In genomic region chr12:99699379-99700023, GRCm38 (mm10) we compare ENCODE assay signal across 20 mouse cellular contexts.
DNase-seq lines count a peak whose midpoint lies in the region; ATAC-seq and TF ChIP-seq lines count a peak whose summit lies in the region.
"Had no signal": no experiment of that assay in that cellular context is flagged by ENCODE, and none has a peak within 500 bp of the region (broad histone marks: within the 10 kb centered on the region; RNA-seq: fewer than 3 reads in every experiment).

No protein-coding gene starts in this region.

- no peak overlapping the region for H3K4me2 ChIP-seq in hindbrain, embryonic 14.5 days (replicated peaks)
- H3K4me2 ChIP-seq in hindbrain, embryonic 12.5 days (replicated peaks) = no peak overlapping the region
- no peak overlapping the region; the same call in 1 of the 2 replicates for H3K4me2 ChIP-seq in embryonic facial prominence, embryonic 12.5 days (replicated peaks)
- no peak overlapping the region for H3K4me2 ChIP-seq in limb, embryonic 14.5 days (replicated peaks; ENCODE audit: low read depth, low read length, severe bottlenecking)
- no peak overlapping the region for H3K4me2 ChIP-seq in liver, embryonic 12.5 days
- H3K4me2 ChIP-seq: forebrain, embryonic 15.5 days; heart, embryonic 13.5 days had no signal

- H3K9ac ChIP-seq in hindbrain, embryonic 14.5 days = no peak overlapping the region
- no peak overlapping the region for H3K9ac ChIP-seq in hindbrain, embryonic 12.5 days
- no peak overlapping the region for H3K9ac ChIP-seq in embryonic facial prominence, embryonic 12.5 days
- no peak overlapping the region for H3K9ac ChIP-seq in limb, embryonic 14.5 days (ENCODE audit: low read depth, low read length, severe bottlenecking)
- no peak overlapping the region for H3K9ac ChIP-seq in liver, embryonic 12.5 days
- H3K9ac ChIP-seq: forebrain, embryonic 15.5 days; heart, embryonic 13.5 days had no signal

- H3K27ac ChIP-seq in hindbrain, embryonic 14.5 days = 0 out of 2 replicates have a peak overlapping the region, but pooled peaks have one; percentile 20
- no peak overlapping the region for H3K27ac ChIP-seq in hindbrain, embryonic 12.5 days
- 0 out of 2 replicates have a peak overlapping the region, but pooled peaks have one; percentile 57 for H3K27ac ChIP-seq in embryonic facial prominence, embryonic 12.5 days
- H3K27ac ChIP-seq in limb, embryonic 10.5 days = peak overlapping the region; percentile 47; the same call in 1 of the 2 replicates
- 0 out of 2 replicates have a peak overlapping the region, but pooled peaks have one; percentile 46 for H3K27ac ChIP-seq in limb, embryonic 14.5 days (replicated peaks; ENCODE audit: low read depth, low read length)
- H3K27ac ChIP-seq in liver, embryonic 12.5 days = no peak overlapping the region
- H3K27ac ChIP-seq: forebrain, embryonic 15.5 days; heart, embryonic 13.5 days had no signal

- no peaks in the 10 kb centered on the region for H3K36me3 ChIP-seq in hindbrain, embryonic 14.5 days (replicated peaks; ENCODE audit: control insufficient read depth, insufficient read depth)
- no peaks in the 10 kb centered on the region for H3K36me3 ChIP-seq in hindbrain, embryonic 12.5 days
- no peaks in the 10 kb centered on the region for H3K36me3 ChIP-seq in embryonic facial prominence, embryonic 12.5 days
- H3K36me3 ChIP-seq in limb, embryonic 10.5 days = no peaks in the 10 kb centered on the region
- no peaks in the 10 kb centered on the region for H3K36me3 ChIP-seq in limb, embryonic 14.5 days (ENCODE audit: control insufficient read depth, insufficient read depth, low read length)
- no peaks in the 10 kb centered on the region for H3K36me3 ChIP-seq in liver, embryonic 12.5 days
- H3K36me3 ChIP-seq: forebrain, embryonic 15.5 days; heart, embryonic 13.5 days had no signal

- WGBS in hindbrain, embryonic 14.5 days = 74% methylated on average over 5 of the region's 5 CpGs
- 80% methylated on average over 5 of the region's 5 CpGs for WGBS in hindbrain, embryonic 12.5 days
- WGBS in embryonic facial prominence, embryonic 12.5 days = 38% methylated on average over 5 of the region's 5 CpGs
- 41% methylated on average over 5 of the region's 5 CpGs for WGBS in limb, embryonic 10.5 days
- 21% methylated on average over 5 of the region's 5 CpGs for WGBS in limb, embryonic 14.5 days
- 73% methylated on average over 5 of the region's 5 CpGs for WGBS in liver, embryonic 12.5 days (ENCODE audit: insufficient replicate concordance)

- no peak overlapping the region for H3K4me3 ChIP-seq in hindbrain, embryonic 14.5 days (replicated peaks; ENCODE audit: low read length)
- H3K4me3 ChIP-seq in hindbrain, embryonic 12.5 days = no peak overlapping the region
- H3K4me3 ChIP-seq in embryonic facial prominence, embryonic 12.5 days = no peak overlapping the region
- no peak overlapping the region for H3K4me3 ChIP-seq in limb, embryonic 10.5 days
- H3K4me3 ChIP-seq in limb, embryonic 14.5 days (replicated peaks; ENCODE audit: low read length) = no peak overlapping the region
- no peak overlapping the region for H3K4me3 ChIP-seq in liver, embryonic 12.5 days
- H3K4me3 ChIP-seq: forebrain, embryonic 15.5 days; heart, embryonic 13.5 days had no signal

- H3K9me3 ChIP-seq in hindbrain, embryonic 14.5 days (ENCODE audit: control insufficient read depth, low read length) = no peaks in the 10 kb centered on the region
- no peaks in the 10 kb centered on the region for H3K9me3 ChIP-seq in hindbrain, embryonic 12.5 days (replicated peaks)
- no peaks in the 10 kb centered on the region for H3K9me3 ChIP-seq in embryonic facial prominence, embryonic 12.5 days
- no peaks in the 10 kb centered on the region for H3K9me3 ChIP-seq in limb, embryonic 10.5 days (replicated peaks)
- no peaks in the 10 kb centered on the region for H3K9me3 ChIP-seq in limb, embryonic 14.5 days (ENCODE audit: control insufficient read depth, low read length)
- H3K9me3 ChIP-seq in liver, embryonic 12.5 days (replicated peaks) = no peaks in the 10 kb centered on the region
- H3K9me3 ChIP-seq: forebrain, embryonic 15.5 days; heart, embryonic 13.5 days had no signal

- ATAC-seq in hindbrain, embryonic 14.5 days (ENCODE audit: low FRiP score) = no peak
- no peak for ATAC-seq in hindbrain, embryonic 12.5 days (ENCODE audit: low FRiP score)
- ATAC-seq in embryonic facial prominence, embryonic 12.5 days (ENCODE audit: insufficient number of reproducible peaks, insufficient read depth, low FRiP score, low TSS enrichment) = 0 out of 2 replicates have a peak, but pooled peaks have one; percentile 42
- peak; percentile 60; the same call in 1 of the 2 replicates for ATAC-seq in limb, embryonic 14.5 days (ENCODE audit: low FRiP score, low read depth)
- no peak for ATAC-seq in liver, embryonic 12.5 days
- ATAC-seq: forebrain, embryonic 15.5 days; hindbrain, embryonic 16.5 days; inflammation-experienced regulatory T-cells, adult 6 months; intestine, postnatal 0 days had no signal

- no peak for DNase-seq in hindbrain, embryonic 14.5 days (ENCODE audit: low spot score)
- DNase-seq in limb, embryonic 10.5 days (ENCODE audit: low spot score) = peak; percentile 41
- DNase-seq in limb, embryonic 14.5 days (ENCODE audit: low spot score) = peak; percentile 22
- no peak for DNase-seq in kidney, postnatal 10 days
- no peak for DNase-seq in spleen, adult 18-20 months
- DNase-seq: adrenal gland, adult 2 months; adrenal gland, postnatal 25 days; cerebellum, adult 18-20 months; cerebellum, adult 9-11 months; cerebellum, postnatal 36 days; gastrocnemius, postnatal 14 days; heart, postnatal 4 days had no signal

- no peak for TF ChIP-seq POLR2A in limb, embryonic 14.5 days (IDR thresholded peaks at IDR 0.05; ENCODE audit: borderline replicate concordance, extremely low read depth, insufficient read depth, insufficient read length)

- no peaks in the 10 kb centered on the region for H3K27me3 ChIP-seq in hindbrain, embryonic 14.5 days (ENCODE audit: control insufficient read depth, insufficient read depth, low read length)
- no peaks in the 10 kb centered on the region for H3K27me3 ChIP-seq in hindbrain, embryonic 12.5 days
- no peaks in the 10 kb centered on the region for H3K27me3 ChIP-seq in embryonic facial prominence, embryonic 12.5 days
- H3K27me3 ChIP-seq in limb, embryonic 10.5 days (ENCODE audit: low read depth, poor library complexity, severe bottlenecking) = no peaks in the 10 kb centered on the region
- no peaks in the 10 kb centered on the region for H3K27me3 ChIP-seq in limb, embryonic 14.5 days (ENCODE audit: control insufficient read depth, insufficient read depth, low read length)
- no peaks in the 10 kb centered on the region for H3K27me3 ChIP-seq in liver, embryonic 12.5 days (replicated peaks)
- H3K27me3 ChIP-seq: forebrain, embryonic 15.5 days; heart, embryonic 13.5 days had no signal

- no peaks in the 10 kb centered on the region for H3K4me1 ChIP-seq in hindbrain, embryonic 14.5 days (replicated peaks; ENCODE audit: control insufficient read depth, insufficient read depth, low read length)
- H3K4me1 ChIP-seq in hindbrain, embryonic 12.5 days = no peaks in the 10 kb centered on the region
- peaks cover 5% of the 10 kb centered on the region for H3K4me1 ChIP-seq in embryonic facial prominence, embryonic 12.5 days
- H3K4me1 ChIP-seq in limb, embryonic 10.5 days = peaks cover 21% of the 10 kb centered on the region
- H3K4me1 ChIP-seq in limb, embryonic 14.5 days (ENCODE audit: control insufficient read depth, insufficient read depth, low read length) = peaks cover 14% of the 10 kb centered on the region
- no peaks in the 10 kb centered on the region for H3K4me1 ChIP-seq in liver, embryonic 12.5 days
- H3K4me1 ChIP-seq: forebrain, embryonic 15.5 days had no signal

Comparison
In these comparisons a context has a peak if more than half of its experiments do, and no peak if none do; other contexts are left out.
1. H3K27ac ChIP-seq: peak in hindbrain, embryonic 14.5 days (single experiment), embryonic facial prominence, embryonic 12.5 days (single experiment), limb, embryonic 10.5 days (single experiment) and limb, embryonic 14.5 days (single experiment); none in hindbrain, embryonic 12.5 days (single experiment) and liver, embryonic 12.5 days (single experiment).
2. ATAC-seq: peak in embryonic facial prominence, embryonic 12.5 days (single experiment) and limb, embryonic 14.5 days (single experiment); none in hindbrain, embryonic 14.5 days (single experiment), hindbrain, embryonic 12.5 days (single experiment) and liver, embryonic 12.5 days (single experiment).
3. DNase-seq: peak in limb, embryonic 10.5 days (single experiment) and limb, embryonic 14.5 days (single experiment); none in hindbrain, embryonic 14.5 days (single experiment), kidney, postnatal 10 days (single experiment) and spleen, adult 18-20 months (0 of 2).